Mouse (Mus musculus): ENCODE data around the gene Samt4. TPM values are rescaled to one million over a fixed set of nuclear protein-coding genes. Genes with fewer than 3 reads are reported as not detected.
"Not testable (repeated sequence)": the region's sequence is repeated elsewhere in the genome, so short reads cannot be mapped to it uniquely, and the experiment has no call there.

Gene Samt4
- not detected in 2 replicates for polyA plus RNA-seq (2015; fragmentation: Nextera tagmentation; extraction: Ambion mirVana)

GRCm38 (mm10) chrX:154481702-154482101 lies at the start of gene Samt4:
Gene Samt4 (plus strand): TSS chrX:154482002.
- Histone ChIP-seq H3K36me3 (no peaks in the 10 kb centered on the region), H3K9me3 (no peaks in the 10 kb centered on the region), H3K4me3 (no peak within 1 kb of the TSS), H3K9ac (no peak within 1 kb of the TSS), H3K4me1 (no peaks in the 10 kb centered on the region), H3K4me2 (no peak within 1 kb of the TSS), H3K27me3 (no peaks in the 10 kb centered on the region), H3K27ac (no peak within 1 kb of the TSS)
- no peak for ATAC-seq (ENCODE audit: borderline replicate concordance, extremely low read depth, low FRiP score, low TSS enrichment)

DNA sequence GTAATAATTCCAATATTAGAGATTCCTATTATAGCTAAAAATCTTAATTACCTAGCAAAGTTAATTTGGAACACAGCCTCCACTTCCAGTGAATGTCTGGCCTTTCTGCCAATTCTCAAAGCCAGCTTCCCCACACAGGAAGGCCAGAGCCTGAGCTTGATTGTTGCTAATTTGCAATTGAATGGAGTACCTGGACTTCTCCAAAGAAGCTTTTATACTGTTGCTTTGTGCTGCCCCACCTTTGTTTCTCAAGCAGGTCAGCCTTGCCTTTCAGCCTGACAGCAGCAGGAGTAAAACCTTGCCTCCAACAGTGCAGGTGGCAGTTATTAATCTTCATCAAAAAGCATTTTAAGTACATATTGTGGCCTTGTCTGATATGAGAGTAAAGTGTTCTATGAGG lies 38.1 kb upstream of the Samt4 start:
- H3K4me2 ChIP-seq; H3K9me3 ChIP-seq; H3K4me1 ChIP-seq; H3K36me3 ChIP-seq; H3K4me3 ChIP-seq; H3K27me3 ChIP-seq; H3K27ac ChIP-seq; H3K9ac ChIP-seq; ATAC-seq (ENCODE audit: borderline replicate concordance, extremely low read depth, low FRiP score, low TSS enrichment): not testable (repeated sequence)

- WGBS, result 57% methylated on average over 3 of the region's 3 CpGs
- H3K9me3 ChIP-seq; H3K27me3 ChIP-seq; H3K4me1 ChIP-seq; ATAC-seq (ENCODE audit: borderline replicate concordance, extremely low read depth, low FRiP score, low TSS enrichment); H3K4me3 ChIP-seq; H3K9ac ChIP-seq; H3K27ac ChIP-seq; H3K36me3 ChIP-seq; H3K4me2 ChIP-seq: not testable (repeated sequence)
These were observed 13.4 kb upstream of the Samt4 start for GRCm38 (mm10) chrX:154468386-154468785.

Other genes starting within 250 kb of the Samt4 start
- not detected in 2 replicates for gene 4930524N10Rik, start 138.6 kb upstream of the Samt4 start, polyA plus RNA-seq (2015; fragmentation: Nextera tagmentation; extraction: Ambion mirVana)
- gene Samt2, start 97.4 kb downstream of the Samt4 start, polyA plus RNA-seq (2015; fragmentation: Nextera tagmentation; extraction: Ambion mirVana), result not detected in 2 replicates

Measured in lung, embryonic 15.5 days (tissue).